Mouse (Mus musculus): ENCODE measurements at regions not wholly inside any gene's neighbourhood (a gene's known extent, or its start where the extent isn't known, plus 50 kb on each side); places are given as distances from the start of the nearest gene placed in this dataset.
A peak's percentile ranks its signal among the peaks of the same experiment; 100 is the strongest.

- no peaks in the 10 kb centered on the region for H3K4me1 ChIP-seq (ENCODE audit: control insufficient read depth in 1 of 2, insufficient read depth in 2 of 2, low read length in 2 of 2)
- no peak for TF ChIP-seq POLR2AphosphoS5 (IDR thresholded peaks at IDR 0.05; ENCODE audit: borderline replicate concordance, low read depth, low read length)
- peak in 1 of 3 experiments; percentile 66; a peak in 2 of 6 replicates for TF ChIP-seq CTCF (IDR thresholded peaks at IDR 0.05 in 2 of 3, conservative IDR thresholded peaks at IDR 0.05 in 1 of 3; ENCODE audit: control insufficient read depth in 1 of 3, insufficient read depth in 1 of 3, low read depth in 2 of 3, low read length in 3 of 3, poor library complexity in 1 of 3, severe bottlenecking in 1 of 3)
- no peak for TF ChIP-seq UBTF (IDR thresholded peaks at IDR 0.05; ENCODE audit: borderline replicate concordance, insufficient read depth, low read depth, low read length)
- TF ChIP-seq SMC3 (IDR thresholded peaks at IDR 0.05; ENCODE audit: low read depth, low read length), result peak; percentile 66
- peak; percentile 43 for TF ChIP-seq RAD21 (IDR thresholded peaks at IDR 0.05; ENCODE audit: low read depth, low read length)
- TF ChIP-seq GABPA (IDR thresholded peaks at IDR 0.05; ENCODE audit: low read depth, low read length), result no peak
- TF ChIP-seq E2F4 (IDR thresholded peaks at IDR 0.05; ENCODE audit: borderline replicate concordance, low read depth, low read length), result no peak
- TF ChIP-seq TCF12 (IDR thresholded peaks at IDR 0.05; ENCODE audit: low read depth, low read length), result no peak
- peak; percentile 52; the same call in 1 of the 2 replicates for TF ChIP-seq ZNF384 (IDR thresholded peaks at IDR 0.05; ENCODE audit: low read depth, low read length)
- DNase-seq (ENCODE audit: low read depth, low spot score), result peak; percentile 3
Measured at GRCm38 (mm10) chr2:47053689-47054088, 1760.2 kb upstream of the Acvr2a start.

DNA sequence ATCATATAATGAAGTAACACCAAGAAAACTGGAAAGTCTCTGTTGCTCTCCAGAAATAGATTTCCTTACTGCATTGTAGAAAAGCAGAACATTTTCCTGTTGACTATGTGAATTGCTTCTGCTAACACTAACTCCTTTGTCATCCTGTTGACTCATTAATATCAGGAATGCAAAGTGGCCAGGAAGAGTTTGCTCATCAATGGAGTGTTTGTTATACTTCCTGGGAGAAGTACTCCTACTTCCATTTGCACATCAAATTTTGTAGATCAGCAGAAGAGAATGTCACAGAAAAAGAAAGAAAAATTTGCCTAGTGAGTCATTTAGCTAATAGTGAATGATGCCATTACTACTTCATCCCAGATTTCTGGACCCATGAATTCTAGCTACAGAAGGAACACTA, 1739.7 kb upstream of the Acvr2a start:
- no peak overlapping the region for H3K4me3 ChIP-seq (ENCODE audit: control insufficient read depth in 1 of 2, insufficient read depth in 1 of 2, low read depth in 2 of 2, low read length in 2 of 2)
- TF ChIP-seq BHLHE40 (IDR thresholded peaks at IDR 0.05; ENCODE audit: borderline replicate concordance, low read depth, low read length) (no peak), ZC3H11A (IDR thresholded peaks at IDR 0.05; ENCODE audit: low read depth, low read length) (no peak), MYB (IDR thresholded peaks at IDR 0.05; ENCODE audit: low read depth, low read length) (no peak), ZKSCAN1 (IDR thresholded peaks at IDR 0.05; ENCODE audit: low read depth, low read length) (no peak), GABPA (IDR thresholded peaks at IDR 0.05; ENCODE audit: low read depth, low read length) (no peak), ELF1 (IDR thresholded peaks at IDR 0.05; ENCODE audit: low read depth, low read length) (no peak), TBP (IDR thresholded peaks at IDR 0.05; ENCODE audit: low read depth, low read length) (no peak), GATA1 (IDR thresholded peaks at IDR 0.05; ENCODE audit: low read depth, low read length) (no peak), E2F4 (IDR thresholded peaks at IDR 0.05; ENCODE audit: borderline replicate concordance, low read depth, low read length) (no peak), NELFE (IDR thresholded peaks at IDR 0.05; ENCODE audit: low read depth, low read length) (no peak), CHD2 (IDR thresholded peaks at IDR 0.05; ENCODE audit: low read length) (no peak), RAD21 (IDR thresholded peaks at IDR 0.05; ENCODE audit: low read depth, low read length) (no peak), ETS1 (IDR thresholded peaks at IDR 0.05; ENCODE audit: low read depth, low read length) (no peak), TAL1 (IDR thresholded peaks at IDR 0.05; ENCODE audit: low read length) (no peak)
- H3K9me3 ChIP-seq (replicated peaks; ENCODE audit: insufficient read depth, low read length), result no peaks in the 10 kb centered on the region
- no peaks in the 10 kb centered on the region for H3K4me1 ChIP-seq (ENCODE audit: control insufficient read depth in 1 of 2, insufficient read depth in 2 of 2, low read length in 2 of 2)
- H3K27ac ChIP-seq (ENCODE audit: control insufficient read depth, low read depth, low read length), result no peak overlapping the region
- H3K9ac ChIP-seq (ENCODE audit: control insufficient read depth, low read depth, low read length, poor library complexity, severe bottlenecking), result no peak overlapping the region
- no peaks in the 10 kb centered on the region for H3K79me2 ChIP-seq (ENCODE audit: control insufficient read depth, insufficient read depth, low read length, poor library complexity)
- no peak for DNase-seq (ENCODE audit: low read depth, low spot score)
- no peaks in the 10 kb centered on the region for H3K27me3 ChIP-seq (ENCODE audit: control insufficient read depth in 1 of 2, insufficient read depth in 2 of 2, low read length in 2 of 2)
- H3K36me3 ChIP-seq (ENCODE audit: control insufficient read depth in 1 of 2, insufficient read depth in 2 of 2, low read length in 2 of 2), result peaks cover 0 to 3% of the 10 kb centered on the region in 2 experiments; a peak in 1 of 4 replicates

More at GRCm38 (mm10) chr2:47053689-47054088, 1760.2 kb upstream of the Acvr2a start:
- no peak overlapping the region for H3K27ac ChIP-seq (ENCODE audit: control insufficient read depth, low read depth, low read length)
- no peaks in the 10 kb centered on the region for H3K9me3 ChIP-seq (replicated peaks; ENCODE audit: insufficient read depth, low read length)
- no peaks in the 10 kb centered on the region for H3K27me3 ChIP-seq (ENCODE audit: control insufficient read depth in 1 of 2, insufficient read depth in 2 of 2, low read length in 2 of 2)
- no peak overlapping the region for H3K4me3 ChIP-seq (ENCODE audit: control insufficient read depth in 1 of 2, insufficient read depth in 1 of 2, low read depth in 2 of 2, low read length in 2 of 2)
- no peak overlapping the region for H3K9ac ChIP-seq (ENCODE audit: control insufficient read depth, low read depth, low read length, poor library complexity, severe bottlenecking)
- H3K36me3 ChIP-seq (ENCODE audit: control insufficient read depth in 1 of 2, insufficient read depth in 2 of 2, low read length in 2 of 2), result no peaks in the 10 kb centered on the region
- no peaks in the 10 kb centered on the region for H3K79me2 ChIP-seq (ENCODE audit: control insufficient read depth, insufficient read depth, low read length, poor library complexity)

Data from MEL (cell line).